Mouse (Mus musculus): ENCODE data around the gene Olfr1454. TPM values are rescaled to one million over a fixed set of nuclear protein-coding genes. Genes with fewer than 3 reads are reported as not detected.

The Olfr1454 gene
- not detected in 2 replicates for polyA plus RNA-seq (2015; fragmentation: Nextera tagmentation; extraction: Ambion mirVana)

GRCm38 (mm10) chr19:13060310-13060709 lies at the start of gene Olfr1454:
Olfr1454 (plus strand) TSS chr19:13060610.
- Histone ChIP-seq H3K4me1 (replicated peaks; ENCODE audit: control insufficient read depth, insufficient read depth, low read length) (no peaks in the 10 kb centered on the region), H3K4me2 (ENCODE audit: low read length) (no peak within 1 kb of the TSS), H3K9ac (replicated peaks; ENCODE audit: low read depth, low read length) (no peak within 1 kb of the TSS), H3K27ac (ENCODE audit: low read length) (no peak within 1 kb of the TSS), H3K4me3 (replicated peaks; ENCODE audit: low read length) (no peak within 1 kb of the TSS), H3K27me3 (replicated peaks; ENCODE audit: control insufficient read depth, insufficient read depth, low read length) (no peaks in the 10 kb centered on the region), H3K36me3 (ENCODE audit: control insufficient read depth, insufficient read depth) (no peaks in the 10 kb centered on the region), H3K9me3 (ENCODE audit: control insufficient read depth, low read length) (0 out of 2 replicates have a peak, but pooled peaks cover 1% of the 10 kb centered on the region)
- ATAC-seq = no peak
- WGBS = 64% methylated on average over 2 of the region's 2 CpGs

- Histone ChIP-seq H3K9me3 (ENCODE audit: control insufficient read depth, low read length) (no peaks in the 10 kb centered on the region), H3K27me3 (replicated peaks; ENCODE audit: control insufficient read depth, insufficient read depth, low read length) (no peaks in the 10 kb centered on the region), H3K36me3 (ENCODE audit: control insufficient read depth, insufficient read depth) (no peaks in the 10 kb centered on the region), H3K4me3 (replicated peaks; ENCODE audit: low read length) (no peak within 1 kb of the TSS), H3K9ac (replicated peaks; ENCODE audit: low read depth, low read length) (no peak within 1 kb of the TSS), H3K4me1 (replicated peaks; ENCODE audit: control insufficient read depth, insufficient read depth, low read length) (no peaks in the 10 kb centered on the region), H3K4me2 (ENCODE audit: low read length) (no peak within 1 kb of the TSS), H3K27ac (ENCODE audit: low read length) (no peak within 1 kb of the TSS)
- WGBS = 35% methylated on average over 1 of the region's 1 CpGs
- no peak for ATAC-seq
Measured at GRCm38 (mm10) chr19:13028227-13028626, 32.2 kb upstream of the Olfr1454 start, which contains the start of gene Olfr1453. Olfr1453 (minus strand) TSS chr19:13028327.

DNA sequence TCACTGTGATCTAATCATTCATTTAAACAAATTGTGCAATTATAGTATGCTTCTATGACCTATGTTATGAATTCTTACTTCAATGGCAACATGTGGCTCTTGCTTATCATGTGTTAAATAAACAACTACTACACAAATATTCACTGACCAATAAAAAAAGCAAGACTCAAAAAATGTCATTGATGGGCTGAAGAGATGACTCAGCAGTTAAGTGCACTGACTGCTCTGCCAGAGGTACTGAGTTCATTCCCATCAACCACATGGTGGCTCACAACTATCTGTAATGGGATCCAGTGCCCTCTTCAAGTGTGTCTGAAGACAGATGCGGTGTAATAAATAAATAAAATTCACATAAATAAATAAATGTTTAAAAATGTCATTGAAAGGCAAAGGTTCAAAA lies 33.5 kb downstream of the Olfr1454 start:
- Histone ChIP-seq H3K4me2 (ENCODE audit: low read length) (no peak overlapping the region), H3K27ac (ENCODE audit: low read length) (no peak overlapping the region), H3K36me3 (ENCODE audit: control insufficient read depth, insufficient read depth) (no peaks in the 10 kb centered on the region), H3K27me3 (replicated peaks; ENCODE audit: control insufficient read depth, insufficient read depth, low read length) (no peaks in the 10 kb centered on the region), H3K9ac (replicated peaks; ENCODE audit: low read depth, low read length) (no peak overlapping the region), H3K4me3 (replicated peaks; ENCODE audit: low read length) (no peak overlapping the region), H3K9me3 (ENCODE audit: control insufficient read depth, low read length) (peaks cover 9% of the 10 kb centered on the region), H3K4me1 (replicated peaks; ENCODE audit: control insufficient read depth, insufficient read depth, low read length) (no peaks in the 10 kb centered on the region)
- WGBS = 86% methylated on average over 1 of the region's 1 CpGs
- ATAC-seq = no peak

DNA sequence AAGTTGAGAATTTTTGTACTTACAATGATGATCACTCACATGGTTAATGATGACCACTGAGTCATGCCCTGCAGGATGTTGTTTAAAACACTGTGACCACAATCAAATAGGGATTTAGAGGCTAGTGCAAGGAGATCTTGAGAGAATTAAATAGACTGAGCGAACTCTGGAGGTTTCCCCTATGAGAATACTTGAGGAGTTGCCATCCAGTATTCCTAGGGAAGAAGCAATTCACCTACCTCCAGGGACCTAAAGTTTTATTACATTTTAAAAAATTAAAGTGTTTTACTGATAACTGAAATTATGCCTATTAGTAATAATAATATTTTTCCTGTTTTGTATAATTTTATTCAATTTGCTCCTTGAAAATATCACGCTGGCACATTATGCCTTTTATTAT lies 37.4 kb downstream of the Olfr1454 start, which contains the start of gene Olfr1457:
Gene Olfr1457 (minus strand): TSS at position 101 of the 400 bp plus-strand sequence.
- H3K4me1 ChIP-seq (replicated peaks; ENCODE audit: control insufficient read depth, insufficient read depth, low read length) = no peaks in the 10 kb centered on the region
- peaks cover 4% of the 10 kb centered on the region for H3K9me3 ChIP-seq (ENCODE audit: control insufficient read depth, low read length)
- no peaks in the 10 kb centered on the region for H3K36me3 ChIP-seq (ENCODE audit: control insufficient read depth, insufficient read depth)
- WGBS = 82% methylated on average over 2 of the region's 2 CpGs
- no peak within 1 kb of the TSS for H3K27ac ChIP-seq (ENCODE audit: low read length)
- ATAC-seq = no peak
- H3K4me3 ChIP-seq (replicated peaks; ENCODE audit: low read length) = no peak within 1 kb of the TSS
- H3K9ac ChIP-seq (replicated peaks; ENCODE audit: low read depth, low read length) = no peak within 1 kb of the TSS
- H3K27me3 ChIP-seq (replicated peaks; ENCODE audit: control insufficient read depth, insufficient read depth, low read length) = no peaks in the 10 kb centered on the region
- H3K4me2 ChIP-seq (ENCODE audit: low read length) = no peak within 1 kb of the TSS

- Histone ChIP-seq H3K9ac (replicated peaks; ENCODE audit: low read depth, low read length) (no peak within 1 kb of the TSS), H3K27ac (ENCODE audit: low read length) (no peak within 1 kb of the TSS), H3K36me3 (ENCODE audit: control insufficient read depth, insufficient read depth) (no peaks in the 10 kb centered on the region), H3K4me3 (replicated peaks; ENCODE audit: low read length) (no peak within 1 kb of the TSS), H3K4me1 (replicated peaks; ENCODE audit: control insufficient read depth, insufficient read depth, low read length) (no peaks in the 10 kb centered on the region), H3K9me3 (ENCODE audit: control insufficient read depth, low read length) (peaks cover 8% of the 10 kb centered on the region; the same call in 1 of the 2 replicates), H3K27me3 (replicated peaks; ENCODE audit: control insufficient read depth, insufficient read depth, low read length) (no peaks in the 10 kb centered on the region), H3K4me2 (ENCODE audit: low read length) (no peak within 1 kb of the TSS)
- no peak for ATAC-seq
- WGBS = 82% methylated on average over 3 of the region's 3 CpGs
Measured at GRCm38 (mm10) chr19:13106675-13107074, 46.3 kb downstream of the Olfr1454 start, which contains the start of gene Olfr1458. Olfr1458 (minus strand) TSS chr19:13106775.

Other genes with a start within 250 kb of the Olfr1454 start
- gene Gm5244, start 213.9 kb upstream of the Olfr1454 start, polyA plus RNA-seq (2015; fragmentation: Nextera tagmentation; extraction: Ambion mirVana) = not detected in 2 replicates
- not detected in 2 replicates for gene Olfr1444, start 203.3 kb upstream of the Olfr1454 start, polyA plus RNA-seq (2015; fragmentation: Nextera tagmentation; extraction: Ambion mirVana)
- not detected in 2 replicates for gene Olfr1445, start 176.8 kb upstream of the Olfr1454 start, polyA plus RNA-seq (2015; fragmentation: Nextera tagmentation; extraction: Ambion mirVana)
- not detected in 2 replicates for gene Olfr1446, start 167.1 kb upstream of the Olfr1454 start, polyA plus RNA-seq (2015; fragmentation: Nextera tagmentation; extraction: Ambion mirVana)
- gene Olfr1447, start 156.9 kb upstream of the Olfr1454 start, polyA plus RNA-seq (2015; fragmentation: Nextera tagmentation; extraction: Ambion mirVana) = not detected in 2 replicates
- gene Olfr1448, start 136.2 kb upstream of the Olfr1454 start, polyA plus RNA-seq (2015; fragmentation: Nextera tagmentation; extraction: Ambion mirVana) = not detected in 2 replicates
- not detected in 2 replicates for gene Olfr1449, start 129.8 kb upstream of the Olfr1454 start, polyA plus RNA-seq (2015; fragmentation: Nextera tagmentation; extraction: Ambion mirVana)
- not detected in 2 replicates for gene Olfr1450, start 110.4 kb upstream of the Olfr1454 start, polyA plus RNA-seq (2015; fragmentation: Nextera tagmentation; extraction: Ambion mirVana)
- not detected in 2 replicates for gene Olfr1451, start 65.6 kb upstream of the Olfr1454 start, polyA plus RNA-seq (2015; fragmentation: Nextera tagmentation; extraction: Ambion mirVana)
- not detected in 2 replicates for gene Olfr1453, start 32.3 kb upstream of the Olfr1454 start, polyA plus RNA-seq (2015; fragmentation: Nextera tagmentation; extraction: Ambion mirVana)
- not detected in 2 replicates for gene Olfr1457, start 37.3 kb downstream of the Olfr1454 start, polyA plus RNA-seq (2015; fragmentation: Nextera tagmentation; extraction: Ambion mirVana)
- gene Olfr1458, start 46.2 kb downstream of the Olfr1454 start, polyA plus RNA-seq (2015; fragmentation: Nextera tagmentation; extraction: Ambion mirVana) = not detected in 2 replicates
- 0.03 TPM in 1 of 2 replicates, not detected in the other for gene Olfr1459, start 88.9 kb downstream of the Olfr1454 start, polyA plus RNA-seq (2015; fragmentation: Nextera tagmentation; extraction: Ambion mirVana)
- not detected in 2 replicates for gene Olfr1461, start 102.4 kb downstream of the Olfr1454 start, polyA plus RNA-seq (2015; fragmentation: Nextera tagmentation; extraction: Ambion mirVana)
- gene Olfr1462, start 125.1 kb downstream of the Olfr1454 start, polyA plus RNA-seq (2015; fragmentation: Nextera tagmentation; extraction: Ambion mirVana) = not detected in 2 replicates
- not detected in 2 replicates for gene Olfr1463, start 170.7 kb downstream of the Olfr1454 start, polyA plus RNA-seq (2015; fragmentation: Nextera tagmentation; extraction: Ambion mirVana)

All from forebrain, embryonic 16.5 days (tissue).